Mouse (Mus musculus) heart, adult 2 months (tissue): ENCODE measurements around the gene Il23a.

Experiments
- CTCF ChIP-seq: fragments of 200-600 bp; IDR thresholded peaks from 2 replicates; pipeline ENCODE4 v1.8.1; 2022; ENCODE audit warnings: antibody characterized with exemption, mild to moderate bottlenecking, moderate library complexity
- POLR2A ChIP-seq: fragments of 200-500 bp; IDR thresholded peaks from 2 replicates; pipeline ENCODE4 v1.6.1; 2011; ENCODE audit warnings: mild to moderate bottlenecking, low read depth, low read length, control low read depth; ENCODE audit not compliant: insufficient read depth

DNA sequence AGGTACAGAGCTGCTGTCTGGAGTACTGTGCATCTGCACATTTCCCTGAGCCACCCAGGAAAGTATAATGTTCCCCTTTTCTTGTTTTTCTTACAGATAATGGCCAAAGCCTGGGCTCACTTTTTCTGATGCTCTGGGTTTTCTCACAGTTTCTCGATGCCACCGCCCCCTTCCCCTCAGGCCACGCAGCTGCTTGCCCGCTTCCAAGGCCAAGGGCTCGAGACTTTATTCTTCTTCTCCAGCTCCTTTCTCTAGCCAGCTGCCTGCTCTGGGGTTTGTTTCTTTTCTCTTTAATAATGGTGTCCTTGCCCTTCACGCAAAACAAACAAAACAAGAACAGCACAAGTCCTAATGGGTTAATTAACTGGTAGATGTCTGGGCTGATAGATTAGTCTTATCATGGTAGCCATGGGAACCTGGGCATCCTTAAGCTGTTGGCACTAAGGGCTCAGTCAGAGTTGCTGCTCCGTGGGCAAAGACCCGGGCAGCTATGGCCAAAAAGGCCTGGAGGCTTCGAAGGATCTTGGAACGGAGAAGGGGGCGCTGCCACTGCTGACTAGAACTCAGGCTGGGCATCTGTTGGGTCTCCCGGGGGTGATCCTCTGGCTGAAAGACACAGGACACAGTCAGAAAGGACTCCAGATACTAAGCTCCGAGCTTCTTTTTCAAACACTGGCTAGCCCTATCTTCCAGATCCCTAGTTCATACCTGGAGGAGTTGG lies 2.0 kb downstream of the Il23a start:
- no peak for TF ChIP-seq POLR2A
- TF ChIP-seq CTCF, result no peak
